15 mouse cellular contexts compared by ENCODE assay signal in the genomic region with DNA sequence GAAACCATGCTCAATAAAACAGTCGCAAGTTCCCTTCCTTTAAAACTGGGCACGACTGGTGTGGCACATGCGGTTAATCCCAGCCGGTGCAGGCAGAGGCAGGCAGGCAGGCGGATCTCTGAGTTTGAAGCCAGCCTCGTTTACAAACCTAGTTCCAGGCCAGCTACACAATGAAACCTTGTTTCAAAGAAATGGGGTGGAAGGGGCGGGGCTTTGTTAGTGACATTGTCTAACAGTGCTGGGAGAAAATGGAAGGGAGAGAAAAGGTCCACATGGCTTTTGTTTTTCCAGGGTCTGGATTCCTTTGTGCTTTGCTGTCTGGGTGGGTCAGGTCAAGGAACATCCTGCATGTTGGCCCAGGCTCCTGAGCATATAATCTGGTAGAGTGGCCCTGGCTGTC.
DNase-seq lines count a peak whose midpoint lies in the region; ATAC-seq and TF ChIP-seq lines count a peak whose summit lies in the region.
"Had no signal": no experiment of that assay in that cellular context is flagged by ENCODE, and none has a peak within 500 bp of the region (broad histone marks: within the 10 kb centered on the region; RNA-seq: fewer than 3 reads in every experiment).

No protein-coding gene starts in this region.

- no peak overlapping the region for H3K27ac ChIP-seq in kidney, embryonic 16.5 days (ENCODE audit: low read length)
- H3K27ac ChIP-seq in kidney, embryonic 15.5 days: no peak overlapping the region
- no peak overlapping the region for H3K27ac ChIP-seq in embryonic facial prominence, embryonic 10.5 days (replicated peaks)
- H3K27ac ChIP-seq in stomach, postnatal 0 days (replicated peaks): no peak overlapping the region
- H3K27ac ChIP-seq: heart, embryonic 13.5 days; midbrain, embryonic 15.5 days had no signal

- no peak for TF ChIP-seq CTCF in stomach, postnatal 0 days (IDR thresholded peaks at IDR 0.05; ENCODE audit: low read depth)

- H3K36me3 ChIP-seq in kidney, embryonic 16.5 days (ENCODE audit: insufficient read depth, low read length): peaks cover 3% of the 10 kb centered on the region; the same call in 1 of the 2 replicates
- peaks cover 10% of the 10 kb centered on the region for H3K36me3 ChIP-seq in kidney, embryonic 15.5 days
- H3K36me3 ChIP-seq in embryonic facial prominence, embryonic 10.5 days (replicated peaks): peaks cover 9% of the 10 kb centered on the region
- H3K36me3 ChIP-seq in stomach, postnatal 0 days (ENCODE audit: control insufficient read depth, insufficient read depth, low read length): no peaks in the 10 kb centered on the region
- H3K36me3 ChIP-seq: midbrain, embryonic 15.5 days had no signal

- peaks cover 27% of the 10 kb centered on the region for H3K4me1 ChIP-seq in kidney, embryonic 16.5 days (ENCODE audit: insufficient read depth, low read length)
- peaks cover 20% of the 10 kb centered on the region for H3K4me1 ChIP-seq in kidney, embryonic 15.5 days
- peaks cover 28% of the 10 kb centered on the region for H3K4me1 ChIP-seq in embryonic facial prominence, embryonic 10.5 days
- H3K4me1 ChIP-seq in stomach, postnatal 0 days (replicated peaks; ENCODE audit: control insufficient read depth, insufficient read depth): peaks cover 4% of the 10 kb centered on the region; the same call in 1 of the 2 replicates

- H3K9ac ChIP-seq in kidney, embryonic 16.5 days (replicated peaks; ENCODE audit: low read length): peak overlapping the region; percentile 32; the same call in 1 of the 2 replicates
- H3K9ac ChIP-seq in kidney, embryonic 15.5 days: no peak overlapping the region
- H3K9ac ChIP-seq in stomach, postnatal 0 days (ENCODE audit: low read length): no peak overlapping the region
- H3K9ac ChIP-seq: midbrain, embryonic 15.5 days had no signal

- intact Hi-C loops in heart, postnatal 25 days (cut with DNase I): loop anchor here (5.0 kb wide), 1 partner anchor 251 kb away; no protein-coding TSS in a partner anchor

- no peak for ATAC-seq in kidney, embryonic 16.5 days (ENCODE audit: low FRiP score, low TSS enrichment)
- ATAC-seq in kidney, embryonic 15.5 days (replicated peaks; ENCODE audit: low FRiP score): no peak
- 0 out of 2 replicates have a peak, but pooled peaks have one; percentile 6 for ATAC-seq in stomach, postnatal 0 days (ENCODE audit: low FRiP score, low TSS enrichment)
- ATAC-seq: CD4-positive, CD25-positive, alpha-beta regulatory T cell, adult 4 months; forebrain, embryonic 16.5 days; midbrain, embryonic 15.5 days had no signal

- H3K27me3 ChIP-seq in kidney, embryonic 16.5 days (ENCODE audit: insufficient read depth, low read length): no peaks in the 10 kb centered on the region
- no peaks in the 10 kb centered on the region for H3K27me3 ChIP-seq in kidney, embryonic 15.5 days
- H3K27me3 ChIP-seq in embryonic facial prominence, embryonic 10.5 days (replicated peaks; ENCODE audit: low read depth, poor library complexity, severe bottlenecking): 0 out of 2 replicates have a peak, but pooled peaks cover 14% of the 10 kb centered on the region
- H3K27me3 ChIP-seq in stomach, postnatal 0 days (ENCODE audit: control insufficient read depth, insufficient read depth, low read length): no peaks in the 10 kb centered on the region
- H3K27me3 ChIP-seq: heart, embryonic 13.5 days; midbrain, embryonic 15.5 days had no signal

- WGBS in kidney, embryonic 16.5 days: 74% methylated on average over 7 of the region's 7 CpGs
- WGBS in kidney, embryonic 15.5 days: 66% methylated on average over 7 of the region's 7 CpGs
- 52% methylated on average over 7 of the region's 7 CpGs for WGBS in embryonic facial prominence, embryonic 10.5 days
- WGBS in stomach, postnatal 0 days: 47% methylated on average over 7 of the region's 7 CpGs

- no peak overlapping the region for H3K4me3 ChIP-seq in kidney, embryonic 16.5 days (ENCODE audit: low read length)
- H3K4me3 ChIP-seq in kidney, embryonic 15.5 days (replicated peaks): no peak overlapping the region
- H3K4me3 ChIP-seq in embryonic facial prominence, embryonic 10.5 days: peak overlapping the region; percentile 50; the same call in 1 of the 2 replicates
- H3K4me3 ChIP-seq in stomach, postnatal 0 days (ENCODE audit: low read depth, low read length): no peak overlapping the region

- no peak overlapping the region for H3K4me2 ChIP-seq in kidney, embryonic 16.5 days (replicated peaks; ENCODE audit: low read depth, low read length)
- no peak overlapping the region for H3K4me2 ChIP-seq in kidney, embryonic 15.5 days
- H3K4me2 ChIP-seq in stomach, postnatal 0 days (replicated peaks; ENCODE audit: low read depth): no peak overlapping the region

- DNase-seq in thymus, postnatal 4 days: peak; percentile 60
- DNase-seq in thymus, postnatal 36 days: no peak
- peak; percentile 13 for DNase-seq in embryonic facial prominence, embryonic 10.5 days (ENCODE audit: low spot score)
- peak; percentile 24 for DNase-seq in stomach, postnatal 0 days (ENCODE audit: low spot score)
- no peak for DNase-seq in heart, postnatal 25 days (ENCODE audit: low spot score)
- no peak for DNase-seq in urinary bladder, postnatal 36 days (ENCODE audit: low spot score in 2 of 2)
- DNase-seq: cerebellum, adult 18-20 months; gastrocnemius, postnatal 10 days; right cerebral cortex, postnatal 14 days had no signal

- no peak for TF ChIP-seq EP300 in stomach, postnatal 0 days (optimal IDR thresholded peaks at IDR 0.05)

- no peaks in the 10 kb centered on the region for H3K9me3 ChIP-seq in kidney, embryonic 16.5 days (ENCODE audit: low read length)
- H3K9me3 ChIP-seq in kidney, embryonic 15.5 days (replicated peaks): no peaks in the 10 kb centered on the region
- peaks cover 7% of the 10 kb centered on the region; the same call in 1 of the 2 replicates for H3K9me3 ChIP-seq in embryonic facial prominence, embryonic 10.5 days
- H3K9me3 ChIP-seq in stomach, postnatal 0 days (ENCODE audit: control insufficient read depth, low read length): no peaks in the 10 kb centered on the region
- H3K9me3 ChIP-seq: heart, embryonic 13.5 days; midbrain, embryonic 15.5 days had no signal

Comparison
In these comparisons a context has a peak if more than half of its experiments do, and no peak if none do; other contexts are left out.
1. DNase-seq: peak in thymus, postnatal 4 days (single experiment), embryonic facial prominence, embryonic 10.5 days (single experiment) and stomach, postnatal 0 days (single experiment); none in thymus, postnatal 36 days (0 of 2), heart, postnatal 25 days (single experiment) and urinary bladder, postnatal 36 days (0 of 2).